Mouse (Mus musculus) liver, adult 2 months (tissue): ENCODE measurements around the gene Adamts17.

Experiments used
- CTCF ChIP-seq: fragments of 200-500 bp; IDR thresholded peaks from 2 replicates; pipeline ENCODE4 v1.5.1; 2011; ENCODE audit warnings: low read depth, low read length, control low read depth
- POLR2A ChIP-seq: fragments of 200-500 bp; IDR thresholded peaks from 2 replicates; pipeline ENCODE4 v1.6.1; 2011; ENCODE audit warnings: low read length, control low read depth; ENCODE audit not compliant: insufficient read depth; ENCODE audit errors: extremely low read depth

DNA sequence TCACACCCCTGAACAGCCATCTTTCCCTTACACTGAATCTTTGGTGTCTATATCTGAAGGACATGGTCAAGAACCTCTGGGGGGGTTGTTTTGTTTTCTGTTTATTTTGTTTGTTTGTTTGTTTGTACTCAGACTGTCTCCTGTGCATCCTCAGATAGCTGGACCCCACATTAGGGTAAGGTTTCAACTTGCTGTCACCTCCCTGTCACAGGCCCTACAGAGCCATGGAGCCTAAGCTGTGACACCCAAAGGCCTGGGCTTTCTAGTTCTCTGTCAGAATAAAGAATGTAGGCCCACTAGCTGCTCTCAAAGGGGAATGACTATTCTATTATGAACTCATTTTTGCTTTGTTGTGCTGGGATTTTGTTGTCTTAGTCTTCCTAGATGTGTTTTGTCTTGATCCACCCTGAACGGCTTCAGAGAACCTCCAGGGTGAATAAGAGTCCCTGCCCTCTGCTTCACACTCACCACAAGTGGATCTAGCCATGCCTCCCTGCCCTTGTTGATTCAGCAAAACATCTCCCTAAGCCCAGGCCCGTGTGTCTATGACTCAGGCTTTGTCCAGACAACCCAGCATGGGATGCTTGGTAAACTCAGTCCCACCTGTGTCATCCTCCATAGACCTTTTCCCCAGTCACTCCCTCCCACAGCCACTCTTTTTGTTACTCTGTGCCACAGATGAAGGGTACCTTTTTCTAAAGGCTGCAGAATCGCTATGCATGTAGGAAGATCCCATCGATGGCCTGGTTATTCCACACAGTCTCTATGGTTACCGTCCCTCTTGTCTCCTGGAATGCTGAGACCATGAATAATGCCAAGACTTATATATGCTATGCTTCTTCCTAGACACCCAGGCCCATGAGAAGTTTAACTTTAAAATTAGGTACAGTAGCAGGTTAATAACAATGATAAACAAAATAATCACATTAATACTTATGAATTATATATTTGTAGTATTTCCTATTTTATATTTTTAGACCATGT is 197.3 kb downstream of the Adamts17 start:
- TF ChIP-seq CTCF (no peak), POLR2A (no peak)
